Mouse (Mus musculus): Measurements from ENCODE around the gene Lclat1. TPM values are rescaled to one million over a fixed set of nuclear protein-coding genes. Genes with fewer than 3 reads are reported as not detected.

Lclat1 gene
- total and polyA plus RNA-seq, 3 experiments = 9.6 to 10.5 TPM; not detected in 1

- no peak for TF ChIP-seq KAT2A (conservative IDR thresholded peaks at IDR 0.05; ENCODE audit: low read depth, low read length)
- TF ChIP-seq SMC3 (IDR thresholded peaks at IDR 0.05; ENCODE audit: low read depth, low read length) = no peak
- TF ChIP-seq MAZ (IDR thresholded peaks at IDR 0.05; ENCODE audit: low read depth, low read length) = no peak
- no peak for TF ChIP-seq ZC3H11A (IDR thresholded peaks at IDR 0.05; ENCODE audit: low read depth, low read length)
- TF ChIP-seq BHLHE40 (IDR thresholded peaks at IDR 0.05; ENCODE audit: borderline replicate concordance, low read depth, low read length) = no peak
- no peak for TF ChIP-seq JUND (IDR thresholded peaks at IDR 0.05; ENCODE audit: low read depth, low read length)
- TF ChIP-seq SIN3A (IDR thresholded peaks at IDR 0.05; ENCODE audit: low read length) = no peak
- TF ChIP-seq CTCF (IDR thresholded peaks at IDR 0.05 in 2 of 3, conservative IDR thresholded peaks at IDR 0.05 in 1 of 3; ENCODE audit: control insufficient read depth in 1 of 3, insufficient read depth in 1 of 3, low read depth in 2 of 3, low read length in 3 of 3, poor library complexity in 1 of 3, severe bottlenecking in 1 of 3) = no peak
- TF ChIP-seq EP300 (IDR thresholded peaks at IDR 0.05; ENCODE audit: low read depth in 1 of 2, low read length in 2 of 2) = no peak
- no peak for TF ChIP-seq TCF12 (IDR thresholded peaks at IDR 0.05; ENCODE audit: low read depth, low read length)
- TF ChIP-seq GATA1 (IDR thresholded peaks at IDR 0.05; ENCODE audit: low read depth, low read length) = no peak
- TF ChIP-seq USF1 (IDR thresholded peaks at IDR 0.05; ENCODE audit: low read depth, low read length) = no peak
- TF ChIP-seq MAFK (IDR thresholded peaks at IDR 0.05; ENCODE audit: borderline replicate concordance, low read depth, low read length) = no peak
- no peak for TF ChIP-seq ZNF384 (IDR thresholded peaks at IDR 0.05; ENCODE audit: low read depth, low read length)
- no peak for TF ChIP-seq TAL1 (IDR thresholded peaks at IDR 0.05; ENCODE audit: low read length)
- no peak for DNase-seq (ENCODE audit: low read depth, low spot score)
- H3K4me3 ChIP-seq (ENCODE audit: control insufficient read depth in 1 of 2, insufficient read depth in 1 of 2, low read depth in 2 of 2, low read length in 2 of 2) = no peak overlapping the region
- no peak overlapping the region for H3K27ac ChIP-seq (ENCODE audit: control insufficient read depth, low read depth, low read length)
- H3K27me3 ChIP-seq (ENCODE audit: control insufficient read depth in 1 of 2, insufficient read depth in 2 of 2, low read length in 2 of 2) = no peaks in the 10 kb centered on the region
- no peaks in the 10 kb centered on the region for H3K4me1 ChIP-seq (ENCODE audit: control insufficient read depth in 1 of 2, insufficient read depth in 2 of 2, low read length in 2 of 2)
- H3K9me3 ChIP-seq (replicated peaks; ENCODE audit: insufficient read depth, low read length) = no peaks in the 10 kb centered on the region
- H3K36me3 ChIP-seq (ENCODE audit: control insufficient read depth in 1 of 2, insufficient read depth in 2 of 2, low read length in 2 of 2) = no peaks in the 10 kb centered on the region
- 0 out of 2 replicates have a peak, but pooled peaks cover 2% of the 10 kb centered on the region for H3K79me2 ChIP-seq (ENCODE audit: control insufficient read depth, insufficient read depth, low read length, poor library complexity)
- H3K9ac ChIP-seq (ENCODE audit: control insufficient read depth, low read depth, low read length, poor library complexity, severe bottlenecking) = no peak overlapping the region
Measured at GRCm38 (mm10) chr17:73118134-73118533, 10.3 kb downstream of the Lclat1 start.

- Histone ChIP-seq H3K4me3 (ENCODE audit: control insufficient read depth in 1 of 2, insufficient read depth in 1 of 2, low read depth in 2 of 2, low read length in 2 of 2) (no peak overlapping the region), H3K36me3 (ENCODE audit: control insufficient read depth in 1 of 2, insufficient read depth in 2 of 2, low read length in 2 of 2) (no peaks in the 10 kb centered on the region), H3K79me2 (ENCODE audit: control insufficient read depth, insufficient read depth, low read length, poor library complexity) (peaks cover 3% of the 10 kb centered on the region), H3K27me3 (ENCODE audit: control insufficient read depth in 1 of 2, insufficient read depth in 2 of 2, low read length in 2 of 2) (no peaks in the 10 kb centered on the region), H3K4me1 (ENCODE audit: control insufficient read depth in 1 of 2, insufficient read depth in 2 of 2, low read length in 2 of 2) (no peaks in the 10 kb centered on the region), H3K9me3 (replicated peaks; ENCODE audit: insufficient read depth, low read length) (no peaks in the 10 kb centered on the region), H3K9ac (ENCODE audit: control insufficient read depth, low read depth, low read length, poor library complexity, severe bottlenecking) (no peak overlapping the region), H3K27ac (ENCODE audit: control insufficient read depth, low read depth, low read length) (no peak overlapping the region)
- no peak for DNase-seq (ENCODE audit: low read depth, low spot score)
- TF ChIP-seq ZKSCAN1 (IDR thresholded peaks at IDR 0.05; ENCODE audit: low read depth, low read length) (no peak), SIN3A (IDR thresholded peaks at IDR 0.05; ENCODE audit: low read length) (no peak), GATA1 (IDR thresholded peaks at IDR 0.05; ENCODE audit: low read depth, low read length) (no peak), RAD21 (IDR thresholded peaks at IDR 0.05; ENCODE audit: low read depth, low read length) (no peak), JUND (IDR thresholded peaks at IDR 0.05; ENCODE audit: low read depth, low read length) (no peak), USF1 (IDR thresholded peaks at IDR 0.05; ENCODE audit: low read depth, low read length) (no peak), TAL1 (IDR thresholded peaks at IDR 0.05; ENCODE audit: low read length) (no peak), MYB (IDR thresholded peaks at IDR 0.05; ENCODE audit: low read depth, low read length) (no peak), USF2 (IDR thresholded peaks at IDR 0.05; ENCODE audit: borderline replicate concordance in 1 of 2, insufficient read depth in 1 of 2, low read depth in 1 of 2, low read length in 2 of 2) (no peak), CTCF (IDR thresholded peaks at IDR 0.05 in 2 of 3, conservative IDR thresholded peaks at IDR 0.05 in 1 of 3; ENCODE audit: control insufficient read depth in 1 of 3, insufficient read depth in 1 of 3, low read depth in 2 of 3, low read length in 3 of 3, poor library complexity in 1 of 3, severe bottlenecking in 1 of 3) (no peak), POLR2A (IDR thresholded peaks at IDR 0.05; ENCODE audit: control insufficient read depth in 1 of 2, insufficient read depth in 1 of 2, low read depth in 1 of 2, low read length in 2 of 2, poor library complexity in 1 of 2) (no peak), CHD2 (IDR thresholded peaks at IDR 0.05; ENCODE audit: low read length) (no peak), BHLHE40 (IDR thresholded peaks at IDR 0.05; ENCODE audit: borderline replicate concordance, low read depth, low read length) (no peak)
Measured at GRCm38 (mm10) chr17:73118702-73119101, 10.9 kb downstream of the Lclat1 start.

Measured in MEL (cell line).